Mouse (Mus musculus): Measurements from ENCODE around the gene Dapk3.

DNA sequence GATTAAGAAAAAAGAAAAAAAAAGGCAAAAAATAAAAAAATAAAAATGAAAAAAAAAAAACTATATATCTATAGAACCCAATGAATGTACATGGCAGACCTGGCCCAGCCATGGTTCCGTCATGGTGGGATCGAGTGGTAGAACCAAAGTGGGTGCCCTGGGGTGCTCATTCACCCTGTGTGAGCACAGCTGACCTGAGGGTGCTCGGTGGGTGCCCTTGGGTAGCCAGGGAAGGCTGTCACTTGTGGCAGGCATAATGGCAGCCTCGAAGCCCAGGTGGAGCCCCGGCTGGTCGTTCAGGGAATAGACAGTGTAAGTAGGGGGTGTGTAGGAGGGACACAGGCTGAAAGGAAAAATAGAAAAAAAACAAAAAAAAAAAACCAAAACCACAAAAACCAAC is 31.5 kb upstream of the Dapk3 start:
- TF ChIP-seq CTCF (conservative IDR thresholded peaks at IDR 0.05; ENCODE audit: low read length), result no peak
- no peak for TF ChIP-seq POU5F1 (IDR thresholded peaks at IDR 0.05; ENCODE audit: borderline replicate concordance, low read length)
- TF ChIP-seq NANOG (IDR thresholded peaks at IDR 0.05; ENCODE audit: borderline replicate concordance, low read length), result no peak
